In genomic region chr5:76645091-76645868, GRCm38 (mm10) we compare ENCODE assay signal across 16 mouse cellular contexts.
"Had no signal": no experiment of that assay in that cellular context is flagged by ENCODE, and none has a peak within 500 bp of the region (broad histone marks: within the 10 kb centered on the region; RNA-seq: fewer than 3 reads in every experiment).

No protein-coding gene starts in this region.

- H3K4me2 ChIP-seq: neural tube, embryonic 12.5 days; neural tube, embryonic 13.5 days; stomach, embryonic 15.5 days had no signal

- H3K27me3 ChIP-seq: neural tube, embryonic 12.5 days; neural tube, embryonic 13.5 days; stomach, embryonic 15.5 days had no signal

- H3K4me3 ChIP-seq: neural tube, embryonic 12.5 days; neural tube, embryonic 13.5 days; stomach, embryonic 15.5 days had no signal

- DNase-seq: retina, postnatal 1 day; right cerebral cortex, adult 18-20 months; right cerebral cortex, postnatal 14 days; right cerebral cortex, postnatal 25 days; right cerebral cortex, postnatal 4 days; spleen, adult 18-20 months; thymus, adult 18-20 months; thymus, adult 2 months; thymus, postnatal 14 days; thymus, postnatal 25 days; thymus, postnatal 36 days; thymus, postnatal 4 days had no signal

- H3K4me1 ChIP-seq: neural tube, embryonic 12.5 days; neural tube, embryonic 13.5 days; stomach, embryonic 15.5 days had no signal

- H3K9me3 ChIP-seq: neural tube, embryonic 12.5 days; neural tube, embryonic 13.5 days; stomach, embryonic 15.5 days had no signal

- H3K9ac ChIP-seq: neural tube, embryonic 12.5 days; neural tube, embryonic 13.5 days; stomach, embryonic 15.5 days had no signal

- H3K27ac ChIP-seq: neural tube, embryonic 12.5 days; neural tube, embryonic 13.5 days; stomach, embryonic 15.5 days; stomach, postnatal 0 days had no signal
